Mouse (Mus musculus): ENCODE data around the gene Ppp1r27. TPM values are rescaled to one million over a fixed set of nuclear protein-coding genes. Genes with fewer than 3 reads are reported as not detected.
A peak's percentile ranks its signal among the peaks of the same experiment; 100 is the strongest.

Gene Ppp1r27
- polyA plus RNA-seq, 1 experiment from 2014 or later, result 0.50 TPM

DNA sequence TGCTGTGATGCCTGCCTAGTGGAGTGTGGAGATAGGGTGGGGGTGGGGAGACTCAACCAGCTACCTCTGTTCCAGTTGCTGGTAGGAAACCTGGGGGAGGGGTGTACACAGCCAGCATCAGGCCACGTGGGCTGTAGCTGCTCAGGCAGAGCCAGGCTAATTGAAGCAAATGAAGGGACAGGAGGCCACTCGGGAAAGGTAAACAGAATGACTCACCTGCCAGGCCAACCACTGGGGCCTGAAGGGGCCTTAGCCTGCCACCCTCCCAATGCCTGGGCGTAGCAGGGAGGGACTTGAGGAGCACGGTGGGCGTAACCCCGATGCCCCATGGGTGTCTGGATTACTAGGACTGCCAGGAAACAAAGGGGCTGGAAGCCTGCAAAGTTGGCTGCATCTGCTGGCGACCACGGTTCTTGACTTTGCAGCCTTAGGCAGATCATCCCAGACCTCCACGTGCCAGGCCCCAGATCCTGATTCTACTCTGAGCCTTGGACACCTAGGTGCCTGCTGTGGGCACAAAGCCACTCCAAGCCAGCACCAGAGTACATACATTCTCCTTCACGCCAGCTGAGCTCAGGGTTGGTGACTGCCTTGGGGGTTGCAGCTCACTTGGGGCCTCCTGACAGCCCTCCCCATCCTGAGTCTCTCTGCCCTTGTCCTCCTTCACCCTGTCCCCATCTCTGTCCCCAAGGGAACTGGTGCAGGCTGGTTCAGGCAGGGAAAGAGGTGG, 11.5 kb downstream of the Ppp1r27 start:
- ATAC-seq (replicated peaks; ENCODE audit: insufficient number of reproducible peaks, insufficient read depth, low FRiP score, low read depth), result peak; percentile 23; the same call in 1 of the 2 replicates
- Histone ChIP-seq H3K4me1 (replicated peaks) (peaks cover 43% of the 10 kb centered on the region), H3K4me3 (no peak overlapping the region), H3K4me2 (no peak overlapping the region), H3K36me3 (peaks cover 23% of the 10 kb centered on the region), H3K9me3 (replicated peaks) (no peaks in the 10 kb centered on the region), H3K27me3 (peaks cover 12% of the 10 kb centered on the region), H3K9ac (peak overlapping the region; percentile 14; the same call in 1 of the 2 replicates), H3K27ac (peak overlapping the region; percentile 64)
- 29% methylated on average over 10 of the region's 10 CpGs for WGBS

DNA sequence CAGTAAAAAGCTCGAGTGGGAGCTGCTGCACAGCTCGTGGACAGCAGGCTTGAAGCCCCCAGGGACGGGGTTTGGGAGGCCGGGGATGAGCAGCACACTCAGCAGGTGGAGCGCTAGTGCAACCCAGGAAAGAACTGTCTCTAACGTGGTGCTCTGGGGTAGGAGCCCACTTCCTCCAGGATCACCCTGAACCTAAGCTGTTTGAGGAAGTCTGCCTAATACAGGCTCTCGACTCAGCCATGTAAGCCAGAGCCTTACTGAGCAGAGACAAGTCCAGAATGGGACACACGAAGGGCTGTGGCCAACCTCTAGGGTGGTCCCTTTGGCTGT, 12.0 kb downstream of the Ppp1r27 start:
- Histone ChIP-seq H3K9me3 (replicated peaks) (no peaks in the 10 kb centered on the region), H3K4me1 (replicated peaks) (peaks cover 43% of the 10 kb centered on the region), H3K4me3 (no peak overlapping the region), H3K36me3 (peaks cover 17% of the 10 kb centered on the region), H3K4me2 (no peak overlapping the region), H3K9ac (0 out of 2 replicates have a peak overlapping the region, but pooled peaks have one; percentile 14), H3K27me3 (peaks cover 18% of the 10 kb centered on the region), H3K27ac (peak overlapping the region; percentile 64)
- 38% methylated on average over 8 of the region's 8 CpGs for WGBS
- ATAC-seq (replicated peaks; ENCODE audit: insufficient number of reproducible peaks, insufficient read depth, low FRiP score, low read depth), result no peak

DNA sequence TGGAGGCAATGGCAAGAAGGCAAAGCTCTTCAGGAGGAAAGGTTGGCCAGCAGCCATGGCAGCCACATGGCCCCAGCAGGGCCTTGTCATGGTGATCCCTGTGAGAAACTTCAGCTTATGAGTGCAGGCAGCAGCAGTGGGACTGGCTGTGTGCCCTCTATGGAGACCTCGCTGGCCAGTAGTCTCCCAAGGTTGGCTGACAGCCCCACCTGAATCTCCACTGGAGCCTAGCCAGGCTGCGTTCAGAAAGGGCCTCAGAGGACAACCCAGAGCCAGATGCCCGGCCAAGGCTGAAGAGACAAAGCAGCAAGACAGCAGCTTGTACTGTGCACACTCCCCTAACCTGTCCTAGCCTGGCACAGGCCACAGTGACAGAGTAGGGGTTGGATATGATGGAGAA, 12.4 kb downstream of the Ppp1r27 start:
- 0 out of 2 replicates have a peak, but pooled peaks have one; percentile 22 for ATAC-seq (replicated peaks; ENCODE audit: insufficient number of reproducible peaks, insufficient read depth, low FRiP score, low read depth)
- no peaks in the 10 kb centered on the region for H3K9me3 ChIP-seq (replicated peaks)
- peaks cover 43% of the 10 kb centered on the region for H3K4me1 ChIP-seq (replicated peaks)
- no peak overlapping the region for H3K4me3 ChIP-seq
- H3K9ac ChIP-seq, result 0 out of 2 replicates have a peak overlapping the region, but pooled peaks have one; percentile 14
- peaks cover 13% of the 10 kb centered on the region for H3K36me3 ChIP-seq
- WGBS, result 43% methylated on average over 3 of the region's 3 CpGs
- peak overlapping the region; percentile 64 for H3K27ac ChIP-seq
- no peak overlapping the region for H3K4me2 ChIP-seq
- H3K27me3 ChIP-seq, result peaks cover 22% of the 10 kb centered on the region

DNA sequence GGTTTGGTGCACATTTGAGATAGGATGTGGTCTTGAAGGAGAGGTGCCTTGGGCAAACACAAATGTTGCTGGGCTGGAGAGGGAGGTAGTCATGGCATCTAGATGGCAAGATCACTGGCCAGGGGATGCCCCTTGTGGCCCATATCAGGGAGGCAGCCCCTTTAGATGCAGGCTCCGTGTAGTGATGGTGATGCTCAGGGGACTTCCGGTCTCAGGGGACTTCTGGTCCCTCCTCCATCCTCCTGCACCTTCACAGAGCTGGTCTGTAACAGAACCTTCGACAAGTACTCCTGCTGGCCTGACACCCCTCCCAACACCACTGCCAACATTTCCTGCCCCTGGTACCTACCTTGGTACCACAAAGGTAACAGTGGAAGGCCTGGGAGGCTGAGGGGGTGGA, 15.1 kb downstream of the Ppp1r27 start:
- Histone ChIP-seq H3K36me3 (no peaks in the 10 kb centered on the region), H3K27me3 (peaks cover 49% of the 10 kb centered on the region), H3K9ac (no peak overlapping the region), H3K4me1 (replicated peaks) (peaks cover 38% of the 10 kb centered on the region), H3K4me2 (no peak overlapping the region), H3K9me3 (replicated peaks) (no peaks in the 10 kb centered on the region), H3K4me3 (no peak overlapping the region), H3K27ac (no peak overlapping the region)
- 51% methylated on average over 3 of the region's 3 CpGs for WGBS
- no peak for ATAC-seq (replicated peaks; ENCODE audit: insufficient number of reproducible peaks, insufficient read depth, low FRiP score, low read depth)

DNA sequence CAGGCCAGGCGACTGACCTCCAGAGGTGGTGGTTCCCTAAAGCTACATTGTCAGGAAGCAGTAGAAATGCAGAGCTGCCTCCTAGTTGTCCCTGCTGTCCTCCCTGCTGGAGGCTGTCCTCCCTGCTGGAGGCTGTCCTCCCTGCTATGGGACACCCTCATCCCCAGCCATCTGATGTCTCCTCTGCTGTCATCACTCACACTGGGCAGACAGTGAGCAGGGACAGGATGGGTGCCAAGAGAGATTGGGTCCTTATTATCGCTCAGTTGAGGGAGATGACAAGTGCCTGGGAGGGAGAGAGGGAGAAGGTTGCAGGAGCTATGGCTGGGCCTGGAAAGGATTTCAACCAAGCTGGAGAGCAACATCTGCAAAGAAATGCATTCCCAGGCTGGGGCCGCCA, 15.8 kb downstream of the Ppp1r27 start:
- H3K9ac ChIP-seq, result no peak overlapping the region; the same call in 1 of the 2 replicates
- H3K27me3 ChIP-seq, result peaks cover 55% of the 10 kb centered on the region
- H3K27ac ChIP-seq, result no peak overlapping the region
- no peak overlapping the region for H3K4me3 ChIP-seq
- 48% methylated on average over 3 of the region's 3 CpGs for WGBS
- no peak overlapping the region for H3K4me2 ChIP-seq
- H3K4me1 ChIP-seq (replicated peaks), result peaks cover 44% of the 10 kb centered on the region
- ATAC-seq (replicated peaks; ENCODE audit: insufficient number of reproducible peaks, insufficient read depth, low FRiP score, low read depth), result no peak
- H3K9me3 ChIP-seq (replicated peaks), result no peaks in the 10 kb centered on the region
- H3K36me3 ChIP-seq, result no peaks in the 10 kb centered on the region

DNA sequence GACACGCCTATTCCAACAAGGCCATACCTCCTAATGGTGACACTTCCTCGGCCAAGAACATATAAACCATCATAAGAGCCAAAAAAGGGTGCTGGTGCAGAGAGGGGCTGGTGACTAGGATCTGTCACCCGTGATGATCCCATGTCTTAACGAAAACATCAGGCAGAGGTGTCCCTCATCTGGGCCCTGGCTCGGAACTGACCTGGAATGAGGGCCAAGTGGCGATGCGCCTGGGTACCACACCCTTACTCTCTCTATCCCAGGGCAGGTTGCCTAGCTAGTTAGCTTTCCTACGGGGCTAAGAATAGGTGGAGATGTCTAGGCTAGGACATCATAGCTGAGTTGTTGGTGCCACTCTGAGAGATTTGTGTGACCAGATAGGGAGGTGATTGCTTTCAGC, 16.8 kb downstream of the Ppp1r27 start:
- Histone ChIP-seq H3K9me3 (replicated peaks) (no peaks in the 10 kb centered on the region), H3K36me3 (no peaks in the 10 kb centered on the region), H3K4me3 (no peak overlapping the region), H3K4me2 (no peak overlapping the region), H3K4me1 (replicated peaks) (peaks cover 34% of the 10 kb centered on the region), H3K27me3 (peaks cover 66% of the 10 kb centered on the region), H3K9ac (no peak overlapping the region), H3K27ac (no peak overlapping the region)
- 82% methylated on average over 8 of the region's 8 CpGs for WGBS
- ATAC-seq (replicated peaks; ENCODE audit: insufficient number of reproducible peaks, insufficient read depth, low FRiP score, low read depth), result no peak

DNA sequence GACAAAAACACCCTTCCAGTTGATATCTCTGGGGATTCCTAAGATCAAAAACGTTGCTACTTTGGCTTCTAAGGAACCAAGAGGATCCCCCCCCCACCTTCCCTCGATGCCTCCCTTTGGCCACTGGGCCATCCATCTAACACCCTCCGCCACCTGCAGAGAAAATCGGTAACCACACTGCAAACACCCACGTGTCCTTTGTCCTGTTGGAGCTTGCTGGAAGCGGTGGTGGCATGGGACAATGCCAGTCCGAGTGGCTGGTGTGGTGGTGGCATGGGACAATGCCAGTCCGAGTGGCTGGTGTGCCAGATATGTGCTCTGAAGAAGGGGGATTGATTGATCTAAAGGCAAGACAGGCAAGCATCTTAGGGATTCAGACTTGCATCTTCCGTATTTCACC, 19.3 kb downstream of the Ppp1r27 start:
- Histone ChIP-seq H3K9me3 (replicated peaks) (no peaks in the 10 kb centered on the region), H3K4me3 (no peak overlapping the region), H3K27me3 (peaks cover 80% of the 10 kb centered on the region), H3K4me1 (replicated peaks) (peaks cover 24% of the 10 kb centered on the region), H3K9ac (no peak overlapping the region), H3K36me3 (no peaks in the 10 kb centered on the region), H3K4me2 (no peak overlapping the region), H3K27ac (no peak overlapping the region)
- WGBS, result 28% methylated on average over 9 of the region's 9 CpGs
- ATAC-seq (replicated peaks; ENCODE audit: insufficient number of reproducible peaks, insufficient read depth, low FRiP score, low read depth), result no peak

DNA sequence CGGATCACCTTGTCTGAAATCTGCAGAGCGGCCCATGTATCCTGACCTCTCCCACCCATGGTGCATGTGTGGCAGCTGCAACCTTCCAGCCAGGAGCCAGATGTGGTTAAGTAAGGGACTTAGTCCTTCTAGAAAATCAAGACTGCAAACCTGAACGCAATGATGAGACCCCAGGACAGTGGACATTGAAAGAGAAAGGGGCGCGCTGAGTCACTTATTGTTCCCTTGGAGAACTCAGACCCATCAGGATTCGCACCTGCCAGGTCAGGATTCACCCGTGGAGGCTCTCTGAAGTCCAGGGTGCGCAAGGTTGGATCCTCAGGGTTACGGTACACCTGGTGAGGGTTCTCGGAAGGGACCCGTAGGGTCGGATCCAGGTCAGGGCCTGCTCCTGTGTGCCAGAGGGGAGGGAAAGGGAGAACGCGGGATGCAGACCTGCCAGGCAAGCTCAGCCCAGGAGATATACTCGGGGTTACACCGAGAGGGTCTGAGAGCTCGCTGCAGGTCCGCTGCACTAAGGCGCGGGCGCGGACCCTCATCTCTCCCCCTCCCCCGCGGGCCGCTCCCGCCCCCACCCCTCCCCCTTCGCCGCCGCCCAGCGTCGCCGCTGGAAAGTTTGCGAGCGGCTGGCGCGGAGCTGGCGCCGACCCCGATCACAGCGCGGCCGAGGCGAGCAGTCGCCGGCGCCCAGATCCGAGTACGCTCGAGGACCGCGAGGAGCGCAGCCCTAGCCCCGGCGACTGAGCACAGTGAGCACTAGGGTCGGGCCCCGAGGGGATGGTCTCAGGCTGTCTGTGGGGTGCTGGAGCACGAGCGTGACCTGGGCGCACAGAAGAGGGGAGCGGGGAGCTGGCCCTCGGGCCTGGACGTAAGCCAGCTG, 20.6 kb downstream of the Ppp1r27 start, which contains the start of gene Gcgr:
Gene Gcgr (plus strand): TSS at position 615 of the 880 bp plus-strand sequence.
- Histone ChIP-seq H3K9me3 (replicated peaks) (no peaks in the 10 kb centered on the region), H3K27me3 (peaks cover 78% of the 10 kb centered on the region), H3K36me3 (no peaks in the 10 kb centered on the region), H3K27ac (no peak within 1 kb of the TSS), H3K9ac (peak within 1 kb of the TSS; percentile 44), H3K4me1 (replicated peaks) (peaks cover 20% of the 10 kb centered on the region), H3K4me2 (peak within 1 kb of the TSS; percentile 80), H3K4me3 (peak within 1 kb of the TSS; percentile 48)
- 8% methylated on average over 54 of the region's 62 CpGs for WGBS
- ATAC-seq (replicated peaks; ENCODE audit: insufficient number of reproducible peaks, insufficient read depth, low FRiP score, low read depth), result peak; percentile 56; the same call in 1 of the 2 replicates

DNA sequence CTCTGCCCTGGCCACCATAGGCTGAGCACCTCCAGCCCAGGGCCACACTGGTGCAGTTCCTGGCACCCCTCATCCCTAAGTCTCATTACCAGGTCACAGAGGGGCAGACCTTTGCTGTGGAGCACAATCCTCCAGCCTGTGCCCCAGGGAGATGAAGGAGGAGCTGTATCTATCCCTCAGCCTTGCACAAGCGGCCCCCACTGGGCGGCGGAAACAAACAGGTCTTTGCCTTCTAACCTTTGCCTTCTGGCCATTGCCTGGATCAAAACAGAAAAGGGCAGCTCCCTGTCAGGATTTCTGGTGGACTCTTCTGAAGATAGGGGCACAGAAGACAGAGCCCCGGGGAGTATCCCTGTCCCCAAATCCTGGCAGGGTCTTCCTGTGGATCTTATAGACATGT, 22.0 kb downstream of the Ppp1r27 start:
- H3K27me3 ChIP-seq, result peaks cover 67% of the 10 kb centered on the region
- H3K9me3 ChIP-seq (replicated peaks), result no peaks in the 10 kb centered on the region
- WGBS, result 59% methylated on average over 4 of the region's 4 CpGs
- H3K4me3 ChIP-seq, result no peak overlapping the region
- H3K36me3 ChIP-seq, result no peaks in the 10 kb centered on the region
- no peak overlapping the region for H3K27ac ChIP-seq
- H3K9ac ChIP-seq, result no peak overlapping the region
- ATAC-seq (replicated peaks; ENCODE audit: insufficient number of reproducible peaks, insufficient read depth, low FRiP score, low read depth), result no peak
- H3K4me1 ChIP-seq (replicated peaks), result peaks cover 14% of the 10 kb centered on the region
- H3K4me2 ChIP-seq, result no peak overlapping the region

DNA sequence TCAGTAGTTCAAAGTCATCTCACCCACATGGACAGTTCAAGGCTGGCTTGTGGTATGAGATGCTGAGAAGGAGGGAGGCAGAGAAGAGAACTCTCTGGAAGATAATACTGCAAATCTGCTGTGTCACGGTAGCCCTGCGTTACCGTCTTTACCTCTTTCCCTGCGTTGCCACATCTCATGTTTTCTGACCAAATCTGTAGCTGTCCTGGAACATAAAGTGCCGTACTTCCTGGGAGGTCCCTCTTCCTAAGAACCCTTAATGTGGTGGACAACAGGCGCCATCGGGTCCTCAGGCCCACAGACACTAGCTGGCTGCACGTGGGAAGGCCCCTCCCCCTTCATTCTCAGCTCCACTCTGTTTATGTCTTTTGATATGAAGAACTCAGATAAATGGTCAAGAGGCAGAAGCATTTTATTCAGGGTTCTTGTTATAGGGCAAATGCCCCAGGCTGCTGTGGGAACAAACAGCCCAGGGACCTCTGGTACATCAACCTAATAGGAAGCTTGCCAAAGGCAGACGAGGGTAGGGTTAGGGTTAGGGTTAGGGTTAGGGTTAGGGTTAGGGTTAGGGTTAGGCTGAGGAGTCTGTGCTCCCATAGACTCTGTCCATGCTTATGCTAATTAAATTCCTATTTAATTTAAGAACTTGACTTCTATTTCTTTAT, 23.1 kb downstream of the Ppp1r27 start:
- Histone ChIP-seq H3K36me3 (no peaks in the 10 kb centered on the region), H3K27ac (no peak overlapping the region), H3K4me3 (no peak overlapping the region), H3K9ac (no peak overlapping the region), H3K27me3 (peaks cover 56% of the 10 kb centered on the region), H3K4me2 (no peak overlapping the region), H3K9me3 (replicated peaks) (no peaks in the 10 kb centered on the region), H3K4me1 (replicated peaks) (peaks cover 14% of the 10 kb centered on the region)
- ATAC-seq (replicated peaks; ENCODE audit: insufficient number of reproducible peaks, insufficient read depth, low FRiP score, low read depth), result no peak
- WGBS, result 67% methylated on average over 9 of the region's 9 CpGs

DNA sequence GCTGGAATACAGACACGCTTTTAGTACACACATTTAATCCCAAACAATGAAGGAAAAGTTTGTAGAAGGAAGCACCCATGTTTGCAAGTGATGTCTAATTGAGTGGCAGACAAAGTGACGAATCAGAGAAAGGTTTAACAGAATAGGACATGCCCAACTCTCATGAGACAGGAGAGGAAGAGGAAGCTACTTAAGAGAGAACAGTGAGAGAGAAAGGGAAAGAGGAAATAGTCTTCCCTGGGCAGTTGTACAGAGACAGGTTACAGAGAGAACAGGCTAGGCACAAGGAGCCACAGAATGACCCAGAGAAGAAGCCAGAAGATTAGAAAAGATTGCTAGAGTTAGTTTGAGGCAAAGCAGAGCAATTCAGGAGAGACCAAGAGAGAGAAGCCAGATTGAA, 25.0 kb downstream of the Ppp1r27 start:
- H3K27ac ChIP-seq, result no peak overlapping the region
- no peaks in the 10 kb centered on the region for H3K9me3 ChIP-seq (replicated peaks)
- peaks cover 13% of the 10 kb centered on the region for H3K4me1 ChIP-seq (replicated peaks)
- no peak overlapping the region for H3K4me3 ChIP-seq
- no peak overlapping the region for H3K4me2 ChIP-seq
- WGBS, result 64% methylated on average over 2 of the region's 2 CpGs
- no peak for ATAC-seq (replicated peaks; ENCODE audit: insufficient number of reproducible peaks, insufficient read depth, low FRiP score, low read depth)
- H3K9ac ChIP-seq, result no peak overlapping the region
- H3K36me3 ChIP-seq, result no peaks in the 10 kb centered on the region
- H3K27me3 ChIP-seq, result peaks cover 37% of the 10 kb centered on the region
